Mouse (Mus musculus) liver, embryonic 13.5 days (tissue): ENCODE results near the gene Dock9. TPM values are rescaled to one million over a fixed set of nuclear protein-coding genes. Genes with fewer than 3 reads are reported as not detected.

ENCODE experiments used
- ATAC-seq: fragments of 200-750 bp; cut with Nextera tagmentation; 2 replicates; pipeline ENCODE4 v1.8.0; 2017; ENCODE audit warnings: low read depth, mild to moderate bottlenecking, moderate number of reproducible peaks, moderate library complexity
- DNase-seq: peaks from one replicate; pipeline ENCODE4 v3.0.0; 2022
- H3K27ac ChIP-seq: fragments of 300-500 bp; sonication (generic); 2 replicates; pipeline ENCODE4 v1.5.1; 2015; ENCODE audit warnings: moderate library complexity, mild to moderate bottlenecking, inconsistent platforms
- H3K27me3 ChIP-seq: fragments of 300-500 bp; sonication (generic); 2 replicates; pipeline ENCODE4 v1.6.1; 2015; ENCODE audit warnings: mild to moderate bottlenecking, inconsistent platforms
- H3K36me3 ChIP-seq: fragments of 300-500 bp; sonication (generic); 2 replicates; pipeline ENCODE4 v1.6.1; 2015; ENCODE audit warnings: mild to moderate bottlenecking, inconsistent platforms
- H3K4me1 ChIP-seq: fragments of 300-500 bp; sonication (generic); replicated peaks from 2 replicates; pipeline ENCODE4 v1.6.1; 2015; ENCODE audit warnings: inconsistent platforms
- H3K4me2 ChIP-seq: fragments of 300-500 bp; sonication (generic); 2 replicates; pipeline ENCODE4 v1.6.1; 2015; ENCODE audit warnings: inconsistent platforms, mild to moderate bottlenecking, moderate library complexity
- H3K4me3 ChIP-seq: fragments of 300-500 bp; sonication (generic); replicated peaks from 2 replicates; pipeline ENCODE4 v1.5.1; 2015; ENCODE audit warnings: mild to moderate bottlenecking, inconsistent platforms
- H3K9ac ChIP-seq: fragments of 300-500 bp; sonication (generic); 2 replicates; pipeline ENCODE4 v1.6.1; 2015; ENCODE audit warnings: mild to moderate bottlenecking, inconsistent platforms
- H3K9me3 ChIP-seq: fragments of 300-500 bp; sonication (generic); replicated peaks from 2 replicates; pipeline ENCODE4 v1.6.1; 2016; ENCODE audit warnings: inconsistent platforms
- WGBS: fragments of 180-500 bp; shearing (Covaris S2); methylation state at CpG from one replicate; pipeline ENCODE4 v1.1.7; 2015; ENCODE audit not compliant: insufficient replicate concordance; 5-methylcytosine and 5-hydroxymethylcytosine counted together
- polyA plus RNA-seq: library from polyadenylated mRNA; unstranded; fragments of >200 nt; fragmentation: Nextera tagmentation; extraction: Ambion mirVana; gene quantifications from 2 replicates; pipeline ENCODE4 v1.2.1, GENCODE M21; 2015

Dock9 gene
- polyA plus RNA-seq, 1 experiment from 2014 or later, result 0.99 TPM

DNA sequence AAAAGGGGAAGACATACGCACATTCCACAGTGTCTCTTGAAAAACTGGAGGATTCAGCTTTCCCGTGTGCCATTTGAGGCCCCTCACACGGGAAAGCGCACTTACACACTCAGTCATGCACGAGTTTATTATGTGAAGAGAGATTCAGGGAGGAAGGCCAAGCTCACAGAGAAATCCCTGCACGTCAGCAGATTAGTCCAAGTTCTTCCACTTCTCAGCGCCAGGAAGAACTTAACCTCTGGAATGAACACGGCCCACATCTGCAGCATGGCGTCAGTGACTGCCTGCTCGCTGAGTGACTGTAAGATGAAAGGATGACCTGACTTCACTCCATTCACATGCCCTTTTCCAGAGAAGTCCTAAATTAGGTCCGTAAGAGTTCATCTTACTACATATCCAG lies 43.5 kb downstream of the Dock9 start:
- Histone ChIP-seq H3K27me3 (no peaks in the 10 kb centered on the region), H3K27ac (no peak overlapping the region), H3K4me1 (no peaks in the 10 kb centered on the region), H3K36me3 (no peaks in the 10 kb centered on the region), H3K4me2 (no peak overlapping the region), H3K9me3 (no peaks in the 10 kb centered on the region), H3K9ac (no peak overlapping the region), H3K4me3 (no peak overlapping the region)
- DNase-seq (no peak), ATAC-seq (no peak)
- WGBS, result 71% methylated on average over 11 of the region's 11 CpGs

DNA sequence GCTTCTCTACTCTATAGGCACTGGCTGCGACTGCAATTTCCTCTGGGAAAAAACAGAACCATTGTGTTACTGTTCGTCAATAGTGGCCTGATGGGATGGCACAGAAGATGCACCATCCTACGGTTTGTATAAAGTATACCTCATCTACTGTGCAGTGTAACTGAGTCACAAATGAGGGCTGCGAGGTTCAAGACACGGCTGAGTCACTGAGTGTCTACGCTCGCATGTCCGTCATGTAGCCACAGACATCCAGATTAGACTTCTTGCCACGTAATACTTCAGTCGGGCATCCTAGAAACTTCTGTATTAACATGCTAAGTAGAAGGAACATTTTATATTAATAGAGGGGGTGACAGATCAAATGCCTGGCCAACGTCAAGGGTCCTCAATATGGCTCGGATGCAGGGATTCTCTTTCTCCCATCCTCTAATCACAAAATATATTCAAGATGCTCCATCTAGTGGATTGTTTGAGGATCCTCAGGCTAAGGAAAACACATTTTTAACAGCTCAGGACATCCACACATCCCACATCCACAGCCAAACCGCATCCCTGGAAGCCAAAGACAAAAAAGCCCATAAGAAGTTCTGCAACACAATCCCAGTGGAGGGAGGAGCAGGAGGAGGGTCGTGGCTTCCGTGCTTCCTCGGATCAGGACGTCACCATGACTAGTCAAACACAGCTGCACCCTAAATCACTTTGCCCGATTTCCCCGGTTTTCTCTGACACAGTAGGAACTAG lies 44.8 kb downstream of the Dock9 start:
- no peak overlapping the region for H3K27ac ChIP-seq
- ATAC-seq (no peak), DNase-seq (no peak)
- no peak overlapping the region for H3K9ac ChIP-seq
- no peaks in the 10 kb centered on the region for H3K36me3 ChIP-seq
- 57% methylated on average over 19 of the region's 19 CpGs for WGBS
- no peak overlapping the region for H3K4me2 ChIP-seq
- no peaks in the 10 kb centered on the region for H3K9me3 ChIP-seq
- H3K27me3 ChIP-seq, result no peaks in the 10 kb centered on the region
- H3K4me3 ChIP-seq, result no peak overlapping the region
- H3K4me1 ChIP-seq, result no peaks in the 10 kb centered on the region

DNA sequence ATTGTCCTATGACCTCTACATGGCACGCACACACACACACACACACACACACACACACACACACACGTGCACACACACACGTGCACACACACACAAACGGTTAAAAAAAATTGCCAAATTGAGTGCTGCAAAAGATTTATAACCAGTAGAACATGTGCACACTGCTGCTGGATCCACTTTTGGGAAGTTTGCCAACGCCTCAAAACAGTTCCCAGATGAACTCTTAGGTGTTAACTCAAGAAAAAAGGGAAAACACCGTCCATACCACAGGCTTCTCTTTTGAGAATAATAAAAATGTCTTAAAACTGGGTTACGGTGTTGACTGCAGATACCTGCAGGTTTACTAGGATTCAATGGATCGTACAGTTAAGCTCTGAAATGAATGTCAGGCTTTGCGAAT lies 48.0 kb downstream of the Dock9 start:
- H3K27ac ChIP-seq, result no peak overlapping the region
- no peak overlapping the region for H3K4me2 ChIP-seq
- ATAC-seq (no peak), DNase-seq (no peak)
- H3K9me3 ChIP-seq, result no peaks in the 10 kb centered on the region
- no peaks in the 10 kb centered on the region for H3K27me3 ChIP-seq
- H3K4me1 ChIP-seq, result no peaks in the 10 kb centered on the region
- 76% methylated on average over 9 of the region's 9 CpGs for WGBS
- no peak overlapping the region for H3K4me3 ChIP-seq
- no peak overlapping the region for H3K9ac ChIP-seq
- no peaks in the 10 kb centered on the region for H3K36me3 ChIP-seq

DNA sequence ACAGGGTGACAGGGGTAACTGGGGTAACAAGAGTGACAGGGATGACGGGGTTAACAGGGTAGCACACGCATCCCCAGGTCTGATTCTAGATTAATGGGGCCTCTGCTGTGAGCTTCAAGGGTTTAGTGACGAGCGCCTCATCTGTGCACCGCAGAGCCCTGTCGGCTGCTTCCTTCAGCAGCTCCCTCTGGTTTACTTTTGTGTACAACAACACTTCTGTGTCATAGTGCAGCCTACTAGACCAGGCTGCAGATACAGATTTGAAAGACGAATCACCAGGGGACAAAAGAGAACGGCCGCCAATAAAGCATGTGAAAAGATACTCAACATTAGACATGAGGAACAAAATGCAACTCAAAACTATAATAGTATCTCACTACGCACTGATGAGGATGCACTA lies 48.6 kb downstream of the Dock9 start:
- no peak overlapping the region for H3K27ac ChIP-seq
- no peaks in the 10 kb centered on the region for H3K36me3 ChIP-seq
- no peak overlapping the region for H3K4me2 ChIP-seq
- no peak overlapping the region for H3K4me3 ChIP-seq
- no peak overlapping the region for H3K9ac ChIP-seq
- no peaks in the 10 kb centered on the region for H3K4me1 ChIP-seq
- no peak for ATAC-seq
- WGBS, result 70% methylated on average over 10 of the region's 10 CpGs
- no peak for DNase-seq
- no peaks in the 10 kb centered on the region for H3K9me3 ChIP-seq
- H3K27me3 ChIP-seq, result no peaks in the 10 kb centered on the region

DNA sequence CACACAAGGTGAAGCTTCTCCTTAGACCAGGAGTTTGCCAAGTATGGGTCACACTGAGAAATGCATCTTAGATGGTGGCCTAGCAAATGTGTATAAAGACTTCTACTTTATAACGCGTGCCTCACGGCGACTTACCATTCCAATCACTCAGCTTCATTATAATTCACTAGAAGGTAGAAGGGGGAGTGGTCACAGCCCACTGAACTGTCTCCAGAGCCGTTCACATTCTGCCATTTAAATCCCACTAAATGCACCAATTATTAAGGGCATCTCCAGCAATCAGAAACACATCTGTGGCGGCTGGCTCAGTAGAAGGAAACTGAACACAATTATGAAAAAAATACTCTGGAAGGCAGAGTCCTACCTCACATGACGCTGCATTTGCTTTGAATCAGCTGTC lies 50.3 kb downstream of the Dock9 start:
- H3K4me2 ChIP-seq, result no peak overlapping the region
- 81% methylated on average over 7 of the region's 7 CpGs for WGBS
- H3K27ac ChIP-seq, result no peak overlapping the region
- no peak overlapping the region for H3K4me3 ChIP-seq
- no peak overlapping the region for H3K9ac ChIP-seq
- DNase-seq (no peak), ATAC-seq (no peak)
- no peaks in the 10 kb centered on the region for H3K9me3 ChIP-seq
- no peaks in the 10 kb centered on the region for H3K36me3 ChIP-seq
- no peaks in the 10 kb centered on the region for H3K4me1 ChIP-seq
- no peaks in the 10 kb centered on the region for H3K27me3 ChIP-seq

DNA sequence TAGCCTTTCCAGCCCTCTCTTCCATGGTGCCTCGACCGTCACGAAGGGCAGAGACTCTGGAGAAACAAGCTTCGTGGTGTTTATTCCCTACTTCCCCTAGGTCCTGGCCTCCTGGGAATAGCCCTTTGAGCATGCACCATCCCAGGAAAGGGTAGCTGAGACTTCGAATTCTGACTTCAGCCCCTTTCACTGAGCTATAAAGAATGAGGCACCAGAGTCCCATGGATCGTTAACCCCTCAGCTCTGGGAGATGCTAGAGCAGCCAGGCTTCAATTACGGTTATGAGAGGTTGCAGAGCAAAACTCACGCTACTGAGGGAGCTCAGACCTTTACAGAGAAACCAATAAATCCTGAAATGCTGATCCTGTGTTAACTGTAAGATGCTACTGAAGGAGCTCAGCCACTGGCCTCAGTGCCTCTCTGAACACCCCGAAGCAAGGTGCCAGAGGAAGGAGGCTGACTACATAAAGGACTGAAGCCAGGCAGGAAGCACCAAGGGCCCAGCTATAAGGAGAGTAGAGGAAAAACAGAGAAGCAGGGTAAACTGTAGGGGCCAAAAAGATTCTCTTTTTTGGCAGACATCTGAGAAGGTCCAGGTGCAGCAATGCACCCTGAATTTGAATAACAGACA lies 53.7 kb downstream of the Dock9 start:
- Histone ChIP-seq H3K4me1 (no peaks in the 10 kb centered on the region), H3K27ac (no peak overlapping the region), H3K9ac (no peak overlapping the region), H3K4me3 (no peak overlapping the region), H3K4me2 (no peak overlapping the region), H3K27me3 (no peaks in the 10 kb centered on the region), H3K36me3 (no peaks in the 10 kb centered on the region), H3K9me3 (no peaks in the 10 kb centered on the region)
- DNase-seq (no peak), ATAC-seq (no peak)
- 66% methylated on average over 9 of the region's 9 CpGs for WGBS

DNA sequence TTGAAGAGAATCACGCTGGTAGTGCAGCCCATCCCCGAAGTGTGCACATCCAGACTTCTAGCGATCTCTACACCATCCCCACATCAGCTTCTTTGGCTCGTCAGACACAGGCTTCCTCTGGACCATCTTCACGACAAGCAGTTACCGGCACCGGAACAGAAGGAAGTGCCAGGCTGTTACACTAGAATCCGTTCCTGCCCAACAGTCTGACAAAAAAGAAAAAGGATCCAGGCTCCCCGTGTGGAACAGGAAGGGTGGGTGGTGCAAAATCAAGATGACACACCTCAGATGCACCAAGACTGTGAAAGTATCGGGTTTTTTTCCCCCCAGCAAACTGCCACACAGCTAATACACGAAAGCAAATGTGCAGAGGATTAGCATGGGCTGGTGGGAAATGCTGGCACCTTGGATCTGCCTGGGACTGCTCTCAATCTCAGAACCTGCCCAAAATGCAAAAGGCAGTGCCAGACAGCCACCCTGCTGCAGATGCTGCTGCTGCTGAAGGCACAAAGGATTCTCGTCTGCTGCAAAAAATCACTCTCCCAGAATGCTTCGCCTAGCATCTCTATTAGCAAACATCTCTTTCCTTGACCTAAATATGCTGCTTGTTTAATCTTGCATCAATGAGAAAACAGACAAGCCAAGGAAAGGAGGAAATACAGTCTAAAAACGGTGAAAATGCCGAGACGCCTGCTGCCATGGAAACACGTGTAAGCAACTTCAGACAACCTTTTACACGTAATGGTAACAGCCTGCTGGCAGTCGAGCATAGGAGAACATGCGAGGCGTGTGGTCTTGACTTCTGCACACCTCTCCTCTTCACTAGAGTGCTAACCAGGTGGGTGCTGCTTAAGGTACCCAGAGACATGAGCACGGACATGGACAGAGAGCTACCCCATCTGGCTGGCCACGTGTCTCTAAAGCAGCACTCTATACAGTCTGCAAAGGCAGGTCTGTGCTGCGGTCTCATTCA lies 58.9 kb downstream of the Dock9 start:
- DNase-seq, result no peak
- Histone ChIP-seq H3K4me3 (no peak overlapping the region), H3K9me3 (no peaks in the 10 kb centered on the region), H3K4me2 (no peak overlapping the region), H3K27me3 (peaks cover 2% of the 10 kb centered on the region; the same call in 1 of the 2 replicates), H3K9ac (no peak overlapping the region), H3K27ac (no peak overlapping the region), H3K4me1 (no peaks in the 10 kb centered on the region), H3K36me3 (no peaks in the 10 kb centered on the region)
- no peak for ATAC-seq
- 49% methylated on average over 24 of the region's 24 CpGs for WGBS

DNA sequence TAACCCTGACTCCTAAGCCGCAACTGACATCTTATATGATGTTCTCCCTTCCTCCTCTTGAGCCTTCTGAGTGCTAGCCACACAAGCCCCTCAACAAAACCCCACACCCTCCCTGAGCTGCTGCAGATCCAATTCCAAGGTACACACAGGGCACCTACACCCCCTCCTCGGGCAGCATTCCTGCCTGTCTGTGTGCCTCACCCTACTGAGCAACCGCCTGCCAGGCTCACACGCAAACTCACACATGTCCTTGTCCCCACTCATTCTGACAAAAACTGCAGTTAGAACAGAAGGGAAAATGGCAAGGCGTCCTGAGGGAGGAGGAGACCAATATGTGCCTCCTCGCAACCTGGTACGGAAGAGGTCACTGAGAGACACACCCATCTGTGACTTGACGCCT lies 60.4 kb downstream of the Dock9 start:
- Histone ChIP-seq H3K9me3 (no peaks in the 10 kb centered on the region), H3K4me2 (no peak overlapping the region)
- 80% methylated on average over 8 of the region's 8 CpGs for WGBS

DNA sequence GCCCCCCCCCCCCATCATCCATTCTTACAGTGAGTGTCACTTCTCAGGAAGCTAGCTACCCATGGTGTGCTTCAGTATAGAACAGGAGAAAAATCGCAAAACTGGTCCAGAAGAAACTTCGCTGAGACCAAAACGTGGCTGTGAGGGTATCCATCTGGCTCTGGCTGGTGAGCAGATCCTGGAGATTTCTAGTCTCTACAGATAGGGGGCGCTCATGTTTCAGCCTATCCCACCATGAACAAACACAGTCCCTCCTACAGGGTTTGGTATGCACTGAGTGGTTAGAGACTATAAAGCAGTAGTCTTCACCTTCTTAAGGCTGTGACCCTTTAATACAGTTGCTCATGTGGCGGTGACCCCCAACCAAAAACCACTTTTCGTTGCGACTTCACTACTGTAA lies 62.0 kb downstream of the Dock9 start:
- Histone ChIP-seq H3K27me3 (peaks cover 2% of the 10 kb centered on the region; the same call in 1 of the 2 replicates), H3K36me3 (no peaks in the 10 kb centered on the region), H3K4me2 (no peak overlapping the region), H3K9ac (no peak overlapping the region), H3K9me3 (no peaks in the 10 kb centered on the region), H3K27ac (no peak overlapping the region), H3K4me3 (no peak overlapping the region), H3K4me1 (peaks cover 18% of the 10 kb centered on the region)
- ATAC-seq, result no peak
- 49% methylated on average over 7 of the region's 7 CpGs for WGBS
- no peak for DNase-seq

More for the DNA sequence above, 60.4 kb downstream of the Dock9 start:
- Histone ChIP-seq H3K4me3 (no peak overlapping the region), H3K27ac (no peak overlapping the region), H3K4me1 (peaks cover 2% of the 10 kb centered on the region), H3K9ac (no peak overlapping the region), H3K36me3 (no peaks in the 10 kb centered on the region), H3K27me3 (peaks cover 2% of the 10 kb centered on the region; the same call in 1 of the 2 replicates)
- ATAC-seq, result no peak
- no peak for DNase-seq

DNA sequence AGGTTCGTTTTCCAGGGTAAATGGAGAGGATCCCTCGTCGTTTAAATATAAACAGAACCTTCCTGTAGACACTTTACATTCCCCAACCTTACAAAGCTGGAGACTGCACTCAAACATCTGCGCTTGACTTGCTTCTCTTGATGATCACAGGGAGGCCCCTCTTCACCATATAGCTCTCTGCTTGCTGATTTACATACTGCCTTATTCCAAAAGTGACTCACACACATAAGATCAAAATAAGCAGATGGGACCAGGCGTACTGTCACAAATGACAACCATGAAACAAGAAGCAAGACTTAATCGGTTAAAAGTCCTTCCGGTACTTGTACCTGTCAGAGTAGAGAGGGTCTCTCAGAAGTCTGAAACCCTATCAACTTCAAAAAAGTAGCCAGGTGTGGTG lies 63.4 kb downstream of the Dock9 start:
- WGBS, result 76% methylated on average over 7 of the region's 7 CpGs
- Histone ChIP-seq H3K4me3 (no peak overlapping the region), H3K27me3 (peaks cover 2% of the 10 kb centered on the region; the same call in 1 of the 2 replicates), H3K27ac (no peak overlapping the region), H3K9me3 (no peaks in the 10 kb centered on the region), H3K9ac (no peak overlapping the region), H3K4me1 (peaks cover 18% of the 10 kb centered on the region), H3K36me3 (no peaks in the 10 kb centered on the region), H3K4me2 (no peak overlapping the region)
- no peak for DNase-seq
- ATAC-seq, result no peak

DNA sequence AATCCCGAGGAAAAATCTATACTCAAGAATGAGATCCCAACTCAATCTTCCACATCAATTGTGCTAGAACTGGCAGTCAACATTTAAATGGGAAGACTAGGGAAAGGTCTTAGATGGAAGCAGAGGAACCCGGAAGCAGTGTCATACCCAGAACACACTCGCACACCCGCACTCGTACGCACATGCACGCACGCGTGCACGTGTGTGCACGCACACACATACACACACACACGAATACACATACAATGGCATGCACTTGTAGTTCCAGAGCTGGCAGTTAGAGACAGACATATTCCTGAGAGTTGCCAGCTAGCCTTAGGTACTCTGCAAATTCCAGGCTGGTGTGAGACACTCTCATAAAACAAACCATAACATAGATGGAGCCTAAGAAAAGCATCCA lies 63.9 kb downstream of the Dock9 start:
- WGBS, result 88% methylated on average over 12 of the region's 12 CpGs
- peaks cover 2% of the 10 kb centered on the region; the same call in 1 of the 2 replicates for H3K27me3 ChIP-seq
- no peaks in the 10 kb centered on the region for H3K9me3 ChIP-seq
- no peak overlapping the region for H3K27ac ChIP-seq
- H3K4me1 ChIP-seq, result peaks cover 18% of the 10 kb centered on the region
- no peak overlapping the region for H3K9ac ChIP-seq
- no peak overlapping the region for H3K4me2 ChIP-seq
- no peak overlapping the region for H3K4me3 ChIP-seq
- DNase-seq, result no peak
- no peak for ATAC-seq
- no peaks in the 10 kb centered on the region for H3K36me3 ChIP-seq
